Mouse (Mus musculus): ENCODE measurements at regions not wholly inside any gene's neighbourhood (a gene's known extent, or its start where the extent isn't known, plus 50 kb on each side); places are given as distances from the start of the nearest gene placed in this dataset.
"Not testable (repeated sequence)": the region's sequence is repeated elsewhere in the genome, so short reads cannot be mapped to it uniquely, and the experiment has no call there.

GRCm38 (mm10) chr7:70255072-70255471 lies 111.5 kb downstream of the Nr2f2 start:
- no peak for DNase-seq (ENCODE audit: low spot score in 2 of 2)
- intact Hi-C loops (cut with DNase I): no loop called here

- no peak for DNase-seq (ENCODE audit: low spot score in 2 of 2)
- intact Hi-C loops (cut with DNase I): no loop called here
Observed at GRCm38 (mm10) chr7:70253275-70253674, 113.3 kb downstream of the Nr2f2 start.

- intact Hi-C loops (cut with DNase I); DNase-seq (ENCODE audit: low spot score in 2 of 2): not testable (repeated sequence)
Observed at GRCm38 (mm10) chr7:70239059-70239458, 127.5 kb downstream of the Nr2f2 start.

GRCm38 (mm10) chr7:70219310-70219709 lies 147.2 kb downstream of the Nr2f2 start:
- intact Hi-C loops (cut with DNase I): no loop called here
- DNase-seq (ENCODE audit: low spot score in 2 of 2): no peak

- DNase-seq (ENCODE audit: low spot score in 2 of 2): no peak
- intact Hi-C loops (cut with DNase I): no loop called here
Observed at GRCm38 (mm10) chr7:70217137-70217536, 149.4 kb downstream of the Nr2f2 start.

- intact Hi-C loops (cut with DNase I): no loop called here
- no peak for DNase-seq (ENCODE audit: low spot score in 2 of 2)
Observed at GRCm38 (mm10) chr7:70213970-70214520, 152.5 kb downstream of the Nr2f2 start.

GRCm38 (mm10) chr7:70205900-70206299 lies 160.6 kb downstream of the Nr2f2 start:
- intact Hi-C loops (cut with DNase I): no loop called here
- DNase-seq (ENCODE audit: low spot score in 2 of 2): no peak

- DNase-seq (ENCODE audit: low spot score in 2 of 2): no peak
- intact Hi-C loops (cut with DNase I): no loop called here
Observed at GRCm38 (mm10) chr7:70200188-70200587, 166.3 kb downstream of the Nr2f2 start.

GRCm38 (mm10) chr7:70178956-70179355 lies 187.6 kb downstream of the Nr2f2 start:
- no peak for DNase-seq (ENCODE audit: low spot score in 2 of 2)
- intact Hi-C loops (cut with DNase I): no loop called here

GRCm38 (mm10) chr7:70178006-70178405 lies 188.5 kb downstream of the Nr2f2 start:
- intact Hi-C loops (cut with DNase I): no loop called here
- DNase-seq (ENCODE audit: low spot score in 2 of 2): no peak

- intact Hi-C loops (cut with DNase I): no loop called here
- no peak for DNase-seq (ENCODE audit: low spot score in 2 of 2)
Observed at GRCm38 (mm10) chr7:70176686-70177259, 189.8 kb downstream of the Nr2f2 start.

- DNase-seq (ENCODE audit: low spot score in 2 of 2): no peak
- intact Hi-C loops (cut with DNase I): no loop called here
Observed at GRCm38 (mm10) chr7:70176086-70176485, 190.4 kb downstream of the Nr2f2 start.

- DNase-seq (ENCODE audit: low spot score in 2 of 2): no peak
- intact Hi-C loops (cut with DNase I): loop anchor here (5.0 kb wide), 3 partner anchors 105 to 180 kb away; no protein-coding TSS in a partner anchor
Observed at GRCm38 (mm10) chr7:70172431-70172830, 194.1 kb downstream of the Nr2f2 start.

GRCm38 (mm10) chr7:70171456-70171855 lies 195.1 kb downstream of the Nr2f2 start:
- DNase-seq (ENCODE audit: low spot score in 2 of 2): no peak

GRCm38 (mm10) chr7:70168080-70168479 lies 198.5 kb downstream of the Nr2f2 start:
- intact Hi-C loops (cut with DNase I): loop anchor here (5.0 kb wide), 1 partner anchor 119 kb away; no protein-coding TSS in a partner anchor

More at GRCm38 (mm10) chr7:70171456-70171855, 195.1 kb downstream of the Nr2f2 start:
- intact Hi-C loops (cut with DNase I): loop anchor here (5.0 kb wide), 3 partner anchors 106 to 179 kb away; no protein-coding TSS in a partner anchor

GRCm38 (mm10) chr7:70166081-70166480 lies 200.5 kb downstream of the Nr2f2 start:
- no peak for DNase-seq (ENCODE audit: low spot score in 2 of 2)
- intact Hi-C loops (cut with DNase I): loop anchor here (5.0 kb wide), 1 partner anchor 121 kb away; no protein-coding TSS in a partner anchor

More at GRCm38 (mm10) chr7:70168080-70168479, 198.5 kb downstream of the Nr2f2 start:
- DNase-seq (ENCODE audit: low spot score in 2 of 2): no peak

GRCm38 (mm10) chr7:70165501-70165900 lies 201.0 kb downstream of the Nr2f2 start:
- DNase-seq (ENCODE audit: low spot score in 2 of 2): no peak
- intact Hi-C loops (cut with DNase I): loop anchor here (5.0 kb wide), 1 partner anchor 122 kb away; no protein-coding TSS in a partner anchor

- intact Hi-C loops (cut with DNase I): loop anchor here (5.0 kb wide), 2 partner anchors 123 to 672 kb away; no protein-coding TSS in a partner anchor
- DNase-seq (ENCODE audit: low spot score in 2 of 2): no peak
Observed at GRCm38 (mm10) chr7:70164691-70165193, 201.8 kb downstream of the Nr2f2 start.

GRCm38 (mm10) chr7:70158531-70158930 lies 208.0 kb downstream of the Nr2f2 start:
- no peak for DNase-seq (ENCODE audit: low spot score in 2 of 2)
- intact Hi-C loops (cut with DNase I): no loop called here

- DNase-seq (ENCODE audit: low spot score in 2 of 2): no peak
- intact Hi-C loops (cut with DNase I): no loop called here
Observed at GRCm38 (mm10) chr7:70144726-70145271, 221.7 kb downstream of the Nr2f2 start.

- intact Hi-C loops (cut with DNase I): no loop called here
- DNase-seq (ENCODE audit: low spot score in 2 of 2): no peak
Observed at GRCm38 (mm10) chr7:70136837-70137236, 229.7 kb downstream of the Nr2f2 start.
